In the genomic region with DNA sequence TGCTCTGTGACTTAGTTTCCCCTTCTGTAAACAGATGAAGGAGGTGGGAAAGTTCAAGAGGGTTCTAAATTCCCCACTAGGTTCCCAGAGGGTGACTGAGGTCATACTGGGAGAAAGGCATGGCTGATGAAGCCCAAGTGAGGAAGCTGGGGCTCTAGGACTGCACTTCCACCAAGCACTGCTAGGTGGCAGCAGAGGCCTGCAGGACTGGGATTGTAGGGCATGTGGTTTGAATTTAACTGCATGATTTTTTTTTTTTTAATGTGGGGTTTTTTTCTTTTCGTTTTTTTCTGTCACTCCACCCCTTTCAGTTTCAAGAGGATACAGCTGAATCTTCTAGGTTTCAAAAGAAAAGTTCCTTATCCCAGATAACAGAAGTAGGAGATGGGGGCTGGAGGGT, we compare ENCODE assay signal across 8 mouse cellular contexts. TPM values are rescaled to one million over a fixed set of nuclear protein-coding genes. Genes with fewer than 3 reads are reported as not detected.
DNase-seq lines count a peak whose midpoint lies in the region; ATAC-seq lines count a peak whose summit lies in the region.

No protein-coding gene starts in this region.

- intact Hi-C loops in left cerebral cortex, postnatal 10 days (cut with DNase I), result loop anchor here (2.0 to 10.0 kb wide), 2 partner anchors 26 to 388 kb away; partner anchors contain the start of gene Arhgef17

- H3K27me3 ChIP-seq in stomach, embryonic 14.5 days (ENCODE audit: control insufficient read depth, insufficient read depth, low read length), result no peaks in the 10 kb centered on the region

- DNase-seq in urinary bladder, adult 18-20 months (ENCODE audit: low spot score in 2 of 2), result peak; percentile 61 to 69
- DNase-seq in urinary bladder, postnatal 10 days (ENCODE audit: low spot score), result no peak
- DNase-seq in cerebellum, postnatal 4 days (ENCODE audit: low spot score in 2 of 2), result peak; percentile 64 to 87
- peak; percentile 86 for DNase-seq in gastrocnemius, adult 18-20 months (ENCODE audit: low spot score)
- DNase-seq in left cerebral cortex, postnatal 10 days (ENCODE audit: extremely low spot score in 1 of 2, low spot score in 2 of 2), result peak; percentile 74 to 78

- H3K4me3 ChIP-seq in stomach, embryonic 14.5 days (ENCODE audit: low read depth, low read length), result no peak overlapping the region

- no peak overlapping the region for H3K9ac ChIP-seq in stomach, embryonic 14.5 days (replicated peaks; ENCODE audit: low read depth, low read length)

- peaks cover 28% of the 10 kb centered on the region for H3K4me1 ChIP-seq in stomach, embryonic 14.5 days (ENCODE audit: control insufficient read depth, insufficient read depth, low read length)

- H3K4me2 ChIP-seq in stomach, embryonic 14.5 days (replicated peaks; ENCODE audit: low read depth, low read length), result no peak overlapping the region

- 0% methylated on average over 1 of the region's 1 CpGs for WGBS in stomach, embryonic 14.5 days

- H3K27ac ChIP-seq in stomach, embryonic 14.5 days (ENCODE audit: low read length), result peak overlapping the region; percentile 50; the same call in 1 of the 2 replicates

- H3K36me3 ChIP-seq in stomach, embryonic 14.5 days (ENCODE audit: control insufficient read depth, insufficient read depth, low read length), result peaks cover 5% of the 10 kb centered on the region; the same call in 1 of the 2 replicates

- ATAC-seq in inflammation-experienced regulatory T-cells, adult 6 months, result peak; percentile 56
- ATAC-seq in monocyte, adult 5-6 weeks (replicated peaks; ENCODE audit: insufficient number of reproducible peaks, low FRiP score, low TSS enrichment, poor library complexity, severe bottlenecking), result peak; percentile 71
- no peak for ATAC-seq in stomach, embryonic 14.5 days (ENCODE audit: insufficient number of reproducible peaks, insufficient read depth, low FRiP score, low read depth)

- H3K9me3 ChIP-seq in stomach, embryonic 14.5 days (ENCODE audit: control insufficient read depth, low read depth, low read length), result no peaks in the 10 kb centered on the region

RNA-seq across cellular contexts. Expression of gene Arhgef17, which starts 24.7 kb away (rescaled TPM):
- 10 to 100 TPM; 32.1 to 35.5 TPM for total RNA-seq in gastrocnemius, adult 18-20 months (2021)
- not detected for polyA plus RNA-seq in inflammation-experienced regulatory T-cells, adult 6 months (2017; shearing (Covaris generic))
- total RNA-seq in left cerebral cortex, postnatal 10 days (2021), result 10 to 100 TPM; 58.2 to 59.6 TPM
- 0.10 to 0.29 TPM in 2 of 3 replicates, not detected in the other for total RNA-seq in monocyte, adult 5-6 weeks (2017)
- polyA plus RNA-seq in stomach, embryonic 14.5 days (2014; fragmentation: Nextera tagmentation; extraction: Ambion mirVana), result 13.7 and 14.1 TPM in 2 replicates

RNA-seq across cellular contexts. Expression of gene Relt, which starts 44.0 kb away (rescaled TPM):
- total RNA-seq in gastrocnemius, adult 18-20 months (2021), result 10 to 100 TPM; 15.5 to 23.8 TPM
- 10 to 100 TPM; 11.1 to 13.9 (median 12.3) TPM for polyA plus RNA-seq in inflammation-experienced regulatory T-cells, adult 6 months (2017; shearing (Covaris generic))
- total RNA-seq in left cerebral cortex, postnatal 10 days (2021), result 1 to 10 TPM; 9.0 to 9.4 TPM
- 22.5 to 31.8 TPM (median 26.4 TPM) in 3 replicates for total RNA-seq in monocyte, adult 5-6 weeks (2017)
- polyA plus RNA-seq in stomach, embryonic 14.5 days (2014; fragmentation: Nextera tagmentation; extraction: Ambion mirVana), result 2.5 and 3.1 TPM in 2 replicates

Comparison
In these comparisons a context has a peak if more than half of its experiments do, and no peak if none do; other contexts are left out.
1. RNA of gene Arhgef17, which starts 24.7 kb away (total RNA-seq): 58.2 to 59.6 TPM in left cerebral cortex, postnatal 10 days and 32.1 to 35.5 TPM in gastrocnemius, adult 18-20 months; 0.10 to 0.29 TPM in monocyte, adult 5-6 weeks; every median in the first group is over 10 times any median in the second.